In the genomic region with DNA sequence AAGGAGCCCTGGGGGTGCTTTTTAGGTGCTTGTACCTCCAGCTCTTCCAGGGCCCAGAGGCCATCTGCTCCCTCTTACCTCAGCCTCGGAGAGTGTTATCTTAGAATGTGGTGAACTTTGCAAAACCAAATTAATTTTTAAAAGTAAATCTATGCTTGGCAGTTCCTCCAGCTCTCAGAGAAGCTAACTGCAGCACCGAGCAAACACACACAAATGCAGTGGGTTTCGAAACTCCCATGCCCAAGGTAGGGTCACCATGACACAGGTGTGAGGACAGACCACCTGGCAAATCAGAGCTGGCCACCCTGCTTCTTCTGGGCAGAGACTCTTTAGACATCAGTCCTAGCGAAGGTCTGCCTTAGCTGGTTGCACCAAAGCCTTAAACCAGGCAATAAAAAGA, we compare ENCODE assay signal across 21 mouse cellular contexts. TPM values are rescaled to one million over a fixed set of nuclear protein-coding genes. Genes with fewer than 3 reads are reported as not detected.
DNase-seq lines count a peak whose midpoint lies in the region; ATAC-seq and TF ChIP-seq lines count a peak whose summit lies in the region.
"Had no signal": no experiment of that assay in that cellular context is flagged by ENCODE, and none has a peak within 500 bp of the region (broad histone marks: within the 10 kb centered on the region; RNA-seq: fewer than 3 reads in every experiment).

No protein-coding gene starts in this region.

- H3K27me3 ChIP-seq in liver, adult 2 months (ENCODE audit: control insufficient read depth, insufficient read depth, low read length): no peaks in the 10 kb centered on the region
- peaks cover 11% of the 10 kb centered on the region; the same call in 1 of the 2 replicates for H3K27me3 ChIP-seq in liver, postnatal 0 days (ENCODE audit: insufficient read depth, low read length)

- no peak overlapping the region for H3K9ac ChIP-seq in liver, adult 2 months (ENCODE audit: low read depth, low read length)
- H3K9ac ChIP-seq in liver, postnatal 0 days (replicated peaks): no peak overlapping the region

- H3K4me3 ChIP-seq in liver, adult 2 months (ENCODE audit: insufficient read depth, low read depth, low read length): no peak overlapping the region
- no peak overlapping the region for H3K4me3 ChIP-seq in liver, postnatal 0 days (ENCODE audit: low read depth, low read length)

- H3K27ac ChIP-seq in liver, adult 2 months (replicated peaks; ENCODE audit: insufficient read depth, low read depth, low read length): peak overlapping the region; percentile 83
- no peak overlapping the region for H3K27ac ChIP-seq in liver, postnatal 0 days (ENCODE audit: low read depth)

- 18% methylated on average over 4 of the region's 4 CpGs for WGBS in liver, adult 2 months
- 64% methylated on average over 4 of the region's 4 CpGs for WGBS in liver, postnatal 0 days (ENCODE audit: insufficient replicate concordance)

- H3K36me3 ChIP-seq in liver, adult 2 months (ENCODE audit: control insufficient read depth, insufficient read depth, low read length): no peaks in the 10 kb centered on the region
- no peaks in the 10 kb centered on the region for H3K36me3 ChIP-seq in liver, postnatal 0 days (replicated peaks; ENCODE audit: insufficient read depth, low read length)
- H3K36me3 ChIP-seq: G1E had no signal

- peak; percentile 97 for DNase-seq in liver, adult 2 months (ENCODE audit: extremely low read depth, low read depth, low spot score)
- DNase-seq in liver, postnatal 0 days: no peak
- DNase-seq: adrenal gland, adult 2 months; adrenal gland, adult 8-10 months; adrenal gland, postnatal 10 days; adrenal gland, postnatal 14 days; adrenal gland, postnatal 25 days; adrenal gland, postnatal 36 days; B cell, adult 2 months; cerebellum, adult 11 months; cerebellum, adult 11-12 months; cerebellum, adult 18-20 months; cerebellum, adult 2 months had no signal

- no peak for ATAC-seq in liver, postnatal 0 days
- ATAC-seq: activated CD4-positive, CD25-positive, alpha-beta regulatory T cell, adult 4 months; CD4-positive, CD25-positive, alpha-beta regulatory T cell, adult 4 months; Patski had no signal

- no peak for TF ChIP-seq CTCF in liver, adult 2 months (IDR thresholded peaks at IDR 0.05; ENCODE audit: low read depth, low read length)
- no peak for TF ChIP-seq CTCF in liver, postnatal 0 days (IDR thresholded peaks at IDR 0.05; ENCODE audit: low read depth)

- H3K4me2 ChIP-seq in liver, postnatal 0 days (ENCODE audit: low read depth, low read length): no peak overlapping the region

- H3K4me1 ChIP-seq in liver, adult 2 months (ENCODE audit: control insufficient read depth, insufficient read depth, low read length): peaks cover 10% of the 10 kb centered on the region
- H3K4me1 ChIP-seq in liver, postnatal 0 days (ENCODE audit: insufficient read depth): no peaks in the 10 kb centered on the region

- TF ChIP-seq EP300 in liver, postnatal 0 days (IDR thresholded peaks at IDR 0.05; ENCODE audit: low read depth): no peak

- no peaks in the 10 kb centered on the region for H3K79me2 ChIP-seq in liver, adult 2 months (ENCODE audit: control insufficient read depth, insufficient read depth, low read length)

- no peak for TF ChIP-seq POLR2A in liver, adult 2 months (IDR thresholded peaks at IDR 0.05; ENCODE audit: extremely low read depth, insufficient read depth, low read length)

- H3K9me3 ChIP-seq in liver, postnatal 0 days (ENCODE audit: low read length): peaks cover 4% of the 10 kb centered on the region; the same call in 1 of the 2 replicates
- H3K9me3 ChIP-seq: G1E had no signal

RNA-seq across cellular contexts. Expression of gene Marveld3, which starts 10.9 kb away (rescaled TPM):
- total RNA-seq in liver, adult 2 months (2014; rRNA removed): 0.37 and 0.81 TPM in 2 replicates
- 0.23 and 0.70 TPM in 2 replicates for polyA plus RNA-seq in liver, adult 2 months (2012; rRNA removed)
- polyA plus RNA-seq in liver, postnatal 0 days (2015; fragmentation: Nextera tagmentation; extraction: Ambion mirVana): 0.58 and 0.69 TPM in 2 replicates
- total RNA-seq: adrenal gland, postnatal 25 days; CH12.LX; MEL had no signal
- polyA plus RNA-seq: activated CD4-positive, CD25-positive, alpha-beta regulatory T cell, adult 4 months; adrenal gland, adult 2 months; C2C12; CD4-positive, CD25-positive, alpha-beta regulatory T cell, adult 4 months; G1E had no signal

RNA-seq across cellular contexts. Expression of gene Tat, which starts 17.3 kb away (rescaled TPM):
- 815 and 1,088 TPM in 2 replicates for total RNA-seq in liver, adult 2 months (2014; rRNA removed)
- 868 and 1,411 TPM in 2 replicates for polyA plus RNA-seq in liver, adult 2 months (2012; rRNA removed)
- polyA plus RNA-seq in liver, postnatal 0 days (2015; fragmentation: Nextera tagmentation; extraction: Ambion mirVana): 64.5 and 108 TPM in 2 replicates
- total RNA-seq: adrenal gland, postnatal 25 days; CH12.LX; ES-E14; MEL had no signal
- polyA plus RNA-seq: activated CD4-positive, CD25-positive, alpha-beta regulatory T cell, adult 4 months; C2C12; CD4-positive, CD25-positive, alpha-beta regulatory T cell, adult 4 months; cerebellum, adult 2 months; G1E had no signal
